ENCODE assay signal across 8 mouse cellular contexts in the genomic region with DNA sequence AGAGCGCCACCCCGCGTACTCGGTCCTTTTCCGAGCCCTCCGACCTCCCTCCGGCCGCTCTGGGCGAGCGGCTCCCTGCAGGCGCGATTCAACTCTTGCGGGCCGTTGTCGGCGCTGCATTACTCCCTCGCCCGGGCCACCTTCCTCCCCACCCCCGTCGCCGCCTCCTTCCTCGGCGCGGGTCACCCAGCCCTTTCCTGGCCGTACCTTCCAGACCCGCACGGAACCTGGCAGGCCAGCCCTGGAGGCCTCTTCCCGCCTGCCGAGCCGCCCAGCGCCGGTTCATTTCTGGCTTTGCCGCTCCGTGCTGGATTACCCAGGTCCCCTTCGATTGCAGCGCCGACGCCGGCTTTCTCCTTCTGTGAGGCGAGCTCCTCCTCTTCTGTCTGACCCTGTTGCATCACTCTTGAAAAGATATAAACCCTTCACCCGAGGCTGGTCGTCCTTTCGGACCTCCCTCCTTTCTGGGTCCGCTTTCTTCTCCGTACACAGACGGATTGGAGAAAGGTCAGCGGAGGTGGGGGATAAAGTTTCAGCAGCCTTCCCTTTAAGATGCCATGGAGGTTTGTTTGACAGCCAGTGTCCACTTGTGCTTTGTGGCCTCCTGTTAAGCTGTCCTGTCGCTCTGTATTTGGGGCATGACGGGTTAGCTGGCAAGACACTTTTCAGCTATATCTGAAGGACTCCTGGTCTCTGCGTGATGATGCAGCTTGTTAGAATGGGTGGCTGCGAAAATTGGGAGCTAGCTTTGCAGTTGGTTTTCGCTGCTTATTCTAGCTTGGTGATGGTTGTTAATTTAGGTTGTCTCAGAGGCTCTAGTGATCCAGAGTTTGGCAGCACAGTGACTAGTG. TPM values are rescaled to one million over a fixed set of nuclear protein-coding genes. Genes with fewer than 3 reads are reported as not detected.
DNase-seq lines count a peak whose midpoint lies in the region; ATAC-seq and TF ChIP-seq lines count a peak whose summit lies in the region.

No protein-coding gene starts in this region.

- no peaks in the 10 kb centered on the region for H3K9me3 ChIP-seq in embryonic facial prominence, embryonic 14.5 days (ENCODE audit: control insufficient read depth, low read length)
- no peaks in the 10 kb centered on the region for H3K9me3 ChIP-seq in heart, embryonic 10.5 days
- H3K9me3 ChIP-seq in liver, embryonic 14.5 days (ENCODE audit: control insufficient read depth, low read length): no peaks in the 10 kb centered on the region
- H3K9me3 ChIP-seq in stomach, embryonic 16.5 days (replicated peaks; ENCODE audit: control insufficient read depth, low read length): no peaks in the 10 kb centered on the region

- no peaks in the 10 kb centered on the region for H3K27me3 ChIP-seq in embryonic facial prominence, embryonic 14.5 days (replicated peaks; ENCODE audit: control insufficient read depth, insufficient read depth, low read length)
- no peaks in the 10 kb centered on the region for H3K27me3 ChIP-seq in heart, embryonic 10.5 days (ENCODE audit: insufficient read depth, poor library complexity, severe bottlenecking)
- no peaks in the 10 kb centered on the region for H3K27me3 ChIP-seq in liver, embryonic 14.5 days (ENCODE audit: control insufficient read depth, insufficient read depth, low read length)
- no peaks in the 10 kb centered on the region for H3K27me3 ChIP-seq in stomach, embryonic 16.5 days (ENCODE audit: control insufficient read depth, insufficient read depth, low read length)

- H3K9ac ChIP-seq in embryonic facial prominence, embryonic 14.5 days (ENCODE audit: low read depth, low read length): peak overlapping the region; percentile 94
- peak overlapping the region; percentile 70 for H3K9ac ChIP-seq in liver, embryonic 14.5 days (replicated peaks)
- peak overlapping the region; percentile 93 for H3K9ac ChIP-seq in stomach, embryonic 16.5 days (ENCODE audit: low read length)

- TF ChIP-seq EP300 in liver, embryonic 14.5 days (IDR thresholded peaks at IDR 0.05; ENCODE audit: low read depth): no peak

- DNase-seq in A20 (ENCODE audit: low read depth, low spot score): peak; percentile 78
- DNase-seq in adrenal gland, adult 2 months: peak; percentile 86
- peak; percentile 59 for DNase-seq in embryonic facial prominence, embryonic 14.5 days (ENCODE audit: low spot score)
- DNase-seq in heart, embryonic 10.5 days (ENCODE audit: low spot score): peak; percentile 82
- DNase-seq in kidney, adult 9 months: peak; percentile 66
- peak in 2 of 3 experiments; percentile 36 to 53 for DNase-seq in liver, embryonic 14.5 days (ENCODE audit: low read depth in 3 of 3, low spot score in 3 of 3)
- DNase-seq in natural killer cell, adult 2 months (ENCODE audit: low spot score in 2 of 2): peak; percentile 20 to 27

- 3% methylated on average over 32 of the region's 52 CpGs for WGBS in embryonic facial prominence, embryonic 14.5 days
- 1% methylated on average over 52 of the region's 52 CpGs for WGBS in heart, embryonic 10.5 days
- 1% methylated on average over 52 of the region's 52 CpGs for WGBS in liver, embryonic 14.5 days (ENCODE audit: insufficient replicate concordance)
- WGBS in stomach, embryonic 16.5 days: 1% methylated on average over 52 of the region's 52 CpGs

- peak; percentile 67 for ATAC-seq in embryonic facial prominence, embryonic 14.5 days (ENCODE audit: low read depth)
- ATAC-seq in liver, embryonic 14.5 days (ENCODE audit: insufficient read depth): peak; percentile 69
- peak; percentile 71 for ATAC-seq in stomach, embryonic 16.5 days (ENCODE audit: insufficient read depth, low FRiP score)

- peak overlapping the region; percentile 86 for H3K27ac ChIP-seq in embryonic facial prominence, embryonic 14.5 days (replicated peaks; ENCODE audit: low read depth, low read length)
- peak overlapping the region; percentile 95 for H3K27ac ChIP-seq in heart, embryonic 10.5 days
- H3K27ac ChIP-seq in liver, embryonic 14.5 days: peak overlapping the region; percentile 71
- peak overlapping the region; percentile 65 for H3K27ac ChIP-seq in stomach, embryonic 16.5 days (ENCODE audit: low read length)

- H3K4me2 ChIP-seq in embryonic facial prominence, embryonic 14.5 days (ENCODE audit: low read depth, low read length): peak overlapping the region; percentile 78
- peak overlapping the region; percentile 95 for H3K4me2 ChIP-seq in liver, embryonic 14.5 days (ENCODE audit: low read depth)
- H3K4me2 ChIP-seq in stomach, embryonic 16.5 days (ENCODE audit: low read depth, low read length): peak overlapping the region; percentile 85

- H3K4me3 ChIP-seq in embryonic facial prominence, embryonic 14.5 days (ENCODE audit: low read depth, low read length): peak overlapping the region; percentile 94
- H3K4me3 ChIP-seq in heart, embryonic 10.5 days: peak overlapping the region; percentile 92
- peak overlapping the region; percentile 69 to 91 for H3K4me3 ChIP-seq in liver, embryonic 14.5 days (ENCODE audit: insufficient read depth in 1 of 2, low read depth in 2 of 2, low read length in 2 of 2)
- H3K4me3 ChIP-seq in stomach, embryonic 16.5 days (replicated peaks; ENCODE audit: low read length): peak overlapping the region; percentile 80

- peaks cover 21% of the 10 kb centered on the region for H3K36me3 ChIP-seq in embryonic facial prominence, embryonic 14.5 days (ENCODE audit: control insufficient read depth, insufficient read depth, low read length)
- peaks cover 23% of the 10 kb centered on the region for H3K36me3 ChIP-seq in heart, embryonic 10.5 days
- peaks cover 12% of the 10 kb centered on the region for H3K36me3 ChIP-seq in liver, embryonic 14.5 days (replicated peaks; ENCODE audit: control insufficient read depth, insufficient read depth, low read depth)
- H3K36me3 ChIP-seq in stomach, embryonic 16.5 days (ENCODE audit: control insufficient read depth, insufficient read depth, low read length): 0 out of 2 replicates have a peak, but pooled peaks cover 3% of the 10 kb centered on the region

- peaks cover 14% of the 10 kb centered on the region for H3K4me1 ChIP-seq in embryonic facial prominence, embryonic 14.5 days (ENCODE audit: control insufficient read depth, insufficient read depth, low read length)
- H3K4me1 ChIP-seq in heart, embryonic 10.5 days: peaks cover 40% of the 10 kb centered on the region
- H3K4me1 ChIP-seq in liver, embryonic 14.5 days (replicated peaks; ENCODE audit: control insufficient read depth in 2 of 2, insufficient read depth in 2 of 2, low read length in 1 of 2): peaks cover 30 to 33% of the 10 kb centered on the region in 2 experiments
- peaks cover 22% of the 10 kb centered on the region for H3K4me1 ChIP-seq in stomach, embryonic 16.5 days (ENCODE audit: control insufficient read depth, insufficient read depth, low read length)

- TF ChIP-seq CTCF in liver, embryonic 14.5 days (IDR thresholded peaks at IDR 0.05; ENCODE audit: low read depth): no peak

RNA-seq across cellular contexts. Expression of a gene that starts 0.8 kb away (rescaled TPM):
- 10 to 100 TPM; 25.2 to 38.7 TPM for total RNA-seq in adrenal gland, adult 2 months (2021)
- polyA plus RNA-seq in adrenal gland, adult 2 months (2012; rRNA removed): 14.1 and 15.0 TPM in 2 replicates
- 5.9 and 6.7 TPM in 2 replicates for polyA plus RNA-seq in embryonic facial prominence, embryonic 14.5 days (2014; fragmentation: Nextera tagmentation; extraction: Ambion mirVana)
- 5.0 and 6.2 TPM in 2 replicates for polyA plus RNA-seq in heart, embryonic 10.5 days (2016; fragmentation: Nextera tagmentation; extraction: Ambion mirVana)
- 2.9 and 3.1 TPM in 2 replicates for polyA plus RNA-seq in liver, embryonic 14.5 days (2012; rRNA removed)
- 1.8 and 2.4 TPM in 2 replicates for polyA plus RNA-seq in liver, embryonic 14.5 days (2014; fragmentation: Nextera tagmentation; extraction: Ambion mirVana)
- 4.4 and 5.9 TPM in 2 replicates for polyA plus RNA-seq in stomach, embryonic 16.5 days (2015; fragmentation: Nextera tagmentation; extraction: Ambion mirVana)

RNA-seq across cellular contexts. Expression of a gene that starts 19.1 kb away (rescaled TPM):
- total RNA-seq in adrenal gland, adult 2 months (2021): 10 to 100 TPM; 74.5 to 79.8 TPM
- polyA plus RNA-seq in adrenal gland, adult 2 months (2012; rRNA removed): 180 and 188 TPM in 2 replicates
- 272 and 274 TPM in 2 replicates for polyA plus RNA-seq in embryonic facial prominence, embryonic 14.5 days (2014; fragmentation: Nextera tagmentation; extraction: Ambion mirVana)
- polyA plus RNA-seq in heart, embryonic 10.5 days (2016; fragmentation: Nextera tagmentation; extraction: Ambion mirVana): 266 and 331 TPM in 2 replicates
- 85.1 and 105 TPM in 2 replicates for polyA plus RNA-seq in liver, embryonic 14.5 days (2012; rRNA removed)
- 145 and 150 TPM in 2 replicates for polyA plus RNA-seq in liver, embryonic 14.5 days (2014; fragmentation: Nextera tagmentation; extraction: Ambion mirVana)
- polyA plus RNA-seq in stomach, embryonic 16.5 days (2015; fragmentation: Nextera tagmentation; extraction: Ambion mirVana): 228 and 245 TPM in 2 replicates

RNA-seq across cellular contexts. Expression of a gene that starts 36.6 kb away (rescaled TPM):
- 100 to 1,000 TPM; 159 to 164 TPM for total RNA-seq in adrenal gland, adult 2 months (2021)
- polyA plus RNA-seq in adrenal gland, adult 2 months (2012; rRNA removed): 113 and 145 TPM in 2 replicates
- polyA plus RNA-seq in embryonic facial prominence, embryonic 14.5 days (2014; fragmentation: Nextera tagmentation; extraction: Ambion mirVana): 18.8 and 19.0 TPM in 2 replicates
- 11.9 and 17.2 TPM in 2 replicates for polyA plus RNA-seq in heart, embryonic 10.5 days (2016; fragmentation: Nextera tagmentation; extraction: Ambion mirVana)
- 20.6 and 24.2 TPM in 2 replicates for polyA plus RNA-seq in liver, embryonic 14.5 days (2012; rRNA removed)
- 10.7 and 14.1 TPM in 2 replicates for polyA plus RNA-seq in liver, embryonic 14.5 days (2014; fragmentation: Nextera tagmentation; extraction: Ambion mirVana)
- polyA plus RNA-seq in stomach, embryonic 16.5 days (2015; fragmentation: Nextera tagmentation; extraction: Ambion mirVana): 21.2 and 23.3 TPM in 2 replicates

RNA-seq across cellular contexts. Expression of a gene that starts 52.1 kb away (rescaled TPM):
- total RNA-seq in adrenal gland, adult 2 months (2021): 10 to 100 TPM; 23.5 to 24.9 TPM
- 41.3 and 44.8 TPM in 2 replicates for polyA plus RNA-seq in adrenal gland, adult 2 months (2012; rRNA removed)
- 14.2 and 15.9 TPM in 2 replicates for polyA plus RNA-seq in embryonic facial prominence, embryonic 14.5 days (2014; fragmentation: Nextera tagmentation; extraction: Ambion mirVana)
- 9.2 and 10.4 TPM in 2 replicates for polyA plus RNA-seq in heart, embryonic 10.5 days (2016; fragmentation: Nextera tagmentation; extraction: Ambion mirVana)
- polyA plus RNA-seq in liver, embryonic 14.5 days (2012; rRNA removed): 5.3 and 7.1 TPM in 2 replicates
- polyA plus RNA-seq in liver, embryonic 14.5 days (2014; fragmentation: Nextera tagmentation; extraction: Ambion mirVana): 2.4 and 3.2 TPM in 2 replicates
- polyA plus RNA-seq in stomach, embryonic 16.5 days (2015; fragmentation: Nextera tagmentation; extraction: Ambion mirVana): 14.5 and 15.3 TPM in 2 replicates

RNA-seq across cellular contexts. Expression of a gene that starts 52.6 kb away (rescaled TPM):
- 10 to 100 TPM; 17.7 to 30.9 TPM for total RNA-seq in adrenal gland, adult 2 months (2021)
- polyA plus RNA-seq in adrenal gland, adult 2 months (2012; rRNA removed): 7.4 and 8.3 TPM in 2 replicates
- polyA plus RNA-seq in embryonic facial prominence, embryonic 14.5 days (2014; fragmentation: Nextera tagmentation; extraction: Ambion mirVana): 56.6 and 57.9 TPM in 2 replicates
- 52.5 and 64.0 TPM in 2 replicates for polyA plus RNA-seq in heart, embryonic 10.5 days (2016; fragmentation: Nextera tagmentation; extraction: Ambion mirVana)
- 9.4 and 16.9 TPM in 2 replicates for polyA plus RNA-seq in liver, embryonic 14.5 days (2012; rRNA removed)
- polyA plus RNA-seq in liver, embryonic 14.5 days (2014; fragmentation: Nextera tagmentation; extraction: Ambion mirVana): 24.1 and 24.5 TPM in 2 replicates
- polyA plus RNA-seq in stomach, embryonic 16.5 days (2015; fragmentation: Nextera tagmentation; extraction: Ambion mirVana): 50.9 and 57.8 TPM in 2 replicates

Comparison
In these comparisons a context has a peak if more than half of its experiments do, and no peak if none do; other contexts are left out.
1. Peak in every context shown above with its lines: DNase-seq, ATAC-seq, H3K4me3 ChIP-seq and H3K27ac ChIP-seq.
2. DNase-seq: peak in every context shown above with its lines; median percentile 86 in adrenal gland, adult 2 months; 82 in heart, embryonic 10.5 days; 78 in A20; 66 in kidney, adult 9 months; 59 in embryonic facial prominence, embryonic 14.5 days; 44 in liver, embryonic 14.5 days; 24 in natural killer cell, adult 2 months.